Mouse (Mus musculus) midbrain, embryonic 12.5 days (tissue): Measurements from ENCODE around the gene Lhfp. TPM values are rescaled to one million over a fixed set of nuclear protein-coding genes. Genes with fewer than 3 reads are reported as not detected.
"Not testable (repeated sequence)": the region's sequence is repeated elsewhere in the genome, so short reads cannot be mapped to it uniquely, and the experiment has no call there.

Experiments used
- ATAC-seq: fragments of 200-750 bp; cut with Nextera tagmentation; 2 replicates; pipeline ENCODE4 v1.8.0; 2017; ENCODE audit warnings: low read depth, moderate TSS enrichment, moderate library complexity; ENCODE audit not compliant: low FRiP score
- H3K27ac ChIP-seq: fragments of 300-500 bp; sonication (generic); replicated peaks from 2 replicates; pipeline ENCODE4 v1.5.1; 2016; ENCODE audit warnings: mild to moderate bottlenecking
- H3K27me3 ChIP-seq: fragments of 300-500 bp; sonication (generic); 2 replicates; pipeline ENCODE4 v1.6.1; 2016; ENCODE audit warnings: mild to moderate bottlenecking
- H3K36me3 ChIP-seq: fragments of 300-500 bp; sonication (generic); 2 replicates; pipeline ENCODE4 v1.6.1; 2016
- H3K4me1 ChIP-seq: fragments of 300-500 bp; sonication (generic); 2 replicates; pipeline ENCODE4 v1.6.1; 2016
- H3K4me2 ChIP-seq: fragments of 300-500 bp; sonication (generic); replicated peaks from 2 replicates; pipeline ENCODE4 v1.6.1; 2016; ENCODE audit warnings: mild to moderate bottlenecking, moderate library complexity
- H3K4me3 ChIP-seq: fragments of 300-500 bp; sonication (generic); 2 replicates; pipeline ENCODE4 v1.5.1; 2016; ENCODE audit warnings: mild to moderate bottlenecking
- H3K9ac ChIP-seq: fragments of 300-500 bp; sonication (generic); replicated peaks from 2 replicates; pipeline ENCODE4 v1.6.1; 2016; ENCODE audit warnings: mild to moderate bottlenecking, moderate library complexity
- H3K9me3 ChIP-seq: fragments of 300-500 bp; sonication (generic); 2 replicates; pipeline ENCODE4 v1.6.1; 2016; ENCODE audit warnings: mild to moderate bottlenecking
- WGBS: fragments of 180-500 bp; shearing (Covaris S2); methylation state at CpG from one replicate; pipeline ENCODE4 v1.1.7; 2016; 5-methylcytosine and 5-hydroxymethylcytosine counted together
- polyA plus RNA-seq: library from polyadenylated mRNA; unstranded; fragments of >200 nt; fragmentation: Nextera tagmentation; extraction: Ambion mirVana; gene quantifications from 2 replicates; pipeline ENCODE4 v1.2.1, GENCODE M21; 2016

Gene Lhfp
- polyA plus RNA-seq, 1 experiment from 2014 or later, result 49.4 TPM

GRCm38 (mm10) chr3:53253223-53253832, 212.0 kb downstream of the Lhfp start:
- ATAC-seq, result no peak
- Histone ChIP-seq H3K27me3 (no peaks in the 10 kb centered on the region), H3K4me1 (peaks cover 11% of the 10 kb centered on the region), H3K9ac (no peak overlapping the region), H3K27ac (no peak overlapping the region), H3K36me3 (no peaks in the 10 kb centered on the region), H3K4me2 (no peak overlapping the region), H3K4me3 (no peak overlapping the region), H3K9me3 (no peaks in the 10 kb centered on the region)
- 87% methylated on average over 5 of the region's 5 CpGs for WGBS

- Histone ChIP-seq H3K36me3 (no peaks in the 10 kb centered on the region), H3K27ac (no peak overlapping the region), H3K4me3 (no peak overlapping the region), H3K27me3 (no peaks in the 10 kb centered on the region), H3K9me3 (no peaks in the 10 kb centered on the region), H3K4me1 (no peaks in the 10 kb centered on the region), H3K9ac (no peak overlapping the region), H3K4me2 (no peak overlapping the region)
- WGBS, result 56% methylated on average over 7 of the region's 7 CpGs
- no peak for ATAC-seq
Observed at GRCm38 (mm10) chr3:53258657-53259158, 217.4 kb downstream of the Lhfp start.

DNA sequence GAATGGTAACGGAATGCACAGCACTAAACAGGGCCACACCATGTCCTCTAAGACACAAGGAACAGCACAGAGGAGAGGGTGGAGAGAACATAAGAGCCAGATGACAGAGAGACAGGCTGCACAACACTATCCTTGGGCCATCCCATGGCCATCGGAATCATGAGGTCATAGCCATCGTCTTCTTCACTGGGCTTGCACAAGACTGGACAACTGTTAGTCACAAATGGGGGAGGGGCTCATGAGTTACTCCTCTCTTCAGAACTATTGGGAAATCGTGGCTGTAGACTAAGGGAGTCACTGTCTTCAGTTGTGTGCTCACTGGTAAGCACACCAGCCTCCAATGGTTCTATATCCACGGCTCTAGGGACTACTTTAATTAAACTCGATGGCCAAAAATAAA, 224.8 kb downstream of the Lhfp start:
- Histone ChIP-seq H3K27me3 (no peaks in the 10 kb centered on the region), H3K4me2 (no peak overlapping the region), H3K4me1 (peaks cover 6% of the 10 kb centered on the region; the same call in 1 of the 2 replicates), H3K36me3 (no peaks in the 10 kb centered on the region), H3K9ac (no peak overlapping the region), H3K9me3 (no peaks in the 10 kb centered on the region), H3K27ac (no peak overlapping the region), H3K4me3 (no peak overlapping the region)
- 92% methylated on average over 6 of the region's 6 CpGs for WGBS
- ATAC-seq, result no peak

DNA sequence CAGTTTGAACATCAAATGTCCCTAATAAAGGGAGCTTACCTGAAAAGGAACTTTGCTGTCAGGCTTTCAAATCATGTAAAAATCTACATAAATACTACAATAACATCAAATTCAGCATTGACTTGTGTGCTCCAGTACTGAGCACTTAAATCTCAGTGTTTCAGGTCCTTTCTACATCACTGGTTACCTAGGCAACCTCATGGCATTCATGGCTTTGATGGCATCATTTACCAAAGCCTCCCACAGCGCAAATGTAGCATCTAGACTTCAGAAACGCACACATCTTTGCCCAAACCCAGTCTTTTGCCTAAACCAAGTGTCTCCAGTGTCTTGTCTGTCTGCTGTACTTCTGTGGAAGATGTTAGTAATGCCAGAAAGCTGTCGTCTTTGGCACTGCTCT, 225.7 kb downstream of the Lhfp start:
- WGBS, result 40% methylated on average over 3 of the region's 3 CpGs
- Histone ChIP-seq H3K4me1 (peaks cover 6% of the 10 kb centered on the region; the same call in 1 of the 2 replicates), H3K4me2 (no peak overlapping the region), H3K4me3 (no peak overlapping the region), H3K36me3 (no peaks in the 10 kb centered on the region), H3K9me3 (no peaks in the 10 kb centered on the region), H3K27me3 (no peaks in the 10 kb centered on the region), H3K9ac (no peak overlapping the region), H3K27ac (no peak overlapping the region)
- ATAC-seq, result no peak

- no peak overlapping the region for H3K9ac ChIP-seq
- H3K36me3 ChIP-seq, result no peaks in the 10 kb centered on the region
- H3K4me3 ChIP-seq, result no peak overlapping the region
- no peak overlapping the region for H3K4me2 ChIP-seq
- WGBS, result 90% methylated on average over 3 of the region's 3 CpGs
- no peak overlapping the region for H3K27ac ChIP-seq
- no peaks in the 10 kb centered on the region for H3K9me3 ChIP-seq
- ATAC-seq, result no peak
- H3K4me1 ChIP-seq, result no peaks in the 10 kb centered on the region
- H3K27me3 ChIP-seq, result no peaks in the 10 kb centered on the region
Observed at GRCm38 (mm10) chr3:53273220-53273619, 231.9 kb downstream of the Lhfp start.

GRCm38 (mm10) chr3:53277993-53278392, 236.7 kb downstream of the Lhfp start:
- no peak overlapping the region for H3K9ac ChIP-seq
- H3K27ac ChIP-seq, result no peak overlapping the region
- H3K4me1 ChIP-seq, result no peaks in the 10 kb centered on the region
- H3K4me3 ChIP-seq, result no peak overlapping the region
- no peak overlapping the region for H3K4me2 ChIP-seq
- no peak for ATAC-seq
- WGBS, result 88% methylated on average over 2 of the region's 2 CpGs
- H3K9me3 ChIP-seq, result no peaks in the 10 kb centered on the region
- H3K36me3 ChIP-seq, result no peaks in the 10 kb centered on the region
- H3K27me3 ChIP-seq, result no peaks in the 10 kb centered on the region

DNA sequence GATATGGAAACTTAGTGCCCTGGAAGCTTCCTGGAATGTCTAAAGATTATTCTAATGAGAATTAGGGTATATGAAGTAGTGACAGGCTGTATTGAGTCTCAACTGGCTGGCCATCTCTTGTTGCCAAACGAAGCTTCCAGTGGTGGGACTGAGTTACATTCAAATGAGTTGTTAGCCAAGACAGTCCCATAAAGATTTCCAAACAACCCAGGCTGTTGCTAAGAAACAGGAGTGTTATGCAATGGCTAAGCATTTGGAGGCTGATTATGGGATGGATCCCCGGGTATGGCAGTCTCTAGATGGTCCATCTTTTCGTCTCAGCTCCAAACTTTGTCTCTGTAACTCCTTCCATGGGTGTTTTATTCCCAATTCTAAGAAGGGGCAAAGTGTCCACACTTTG, 240.7 kb downstream of the Lhfp start:
- not testable (repeated sequence) for H3K9ac ChIP-seq, H3K9me3 ChIP-seq, H3K4me1 ChIP-seq, ATAC-seq, H3K27me3 ChIP-seq, H3K4me3 ChIP-seq, H3K36me3 ChIP-seq, H3K27ac ChIP-seq, H3K4me2 ChIP-seq
- 66% methylated on average over 3 of the region's 3 CpGs for WGBS

DNA sequence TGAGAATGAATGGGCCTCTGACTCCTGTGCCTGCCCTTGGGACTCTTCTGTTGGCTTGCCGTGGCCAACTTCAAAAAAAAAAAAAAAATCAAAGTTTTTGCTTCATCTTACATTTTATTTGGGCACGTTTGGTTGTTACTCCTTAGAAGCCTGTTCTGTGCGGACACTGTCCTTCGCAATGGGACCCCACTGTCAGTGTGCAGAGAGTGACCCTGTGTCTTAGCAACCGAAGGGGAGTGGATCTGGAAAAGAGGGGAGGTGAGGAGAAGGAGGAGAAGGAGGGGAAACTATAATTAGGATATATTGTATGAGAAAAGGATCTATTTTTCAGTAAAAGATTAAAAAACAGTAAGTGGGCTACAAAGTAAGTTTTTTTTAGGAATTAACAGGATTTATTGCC, 242.7 kb downstream of the Lhfp start:
- no peak for ATAC-seq
- no peaks in the 10 kb centered on the region for H3K4me1 ChIP-seq
- H3K4me2 ChIP-seq, result no peak overlapping the region
- WGBS, result 92% methylated on average over 5 of the region's 5 CpGs
- H3K27ac ChIP-seq, result no peak overlapping the region
- H3K36me3 ChIP-seq, result no peaks in the 10 kb centered on the region
- no peak overlapping the region for H3K4me3 ChIP-seq
- no peaks in the 10 kb centered on the region for H3K27me3 ChIP-seq
- no peak overlapping the region for H3K9ac ChIP-seq
- H3K9me3 ChIP-seq, result no peaks in the 10 kb centered on the region

DNA sequence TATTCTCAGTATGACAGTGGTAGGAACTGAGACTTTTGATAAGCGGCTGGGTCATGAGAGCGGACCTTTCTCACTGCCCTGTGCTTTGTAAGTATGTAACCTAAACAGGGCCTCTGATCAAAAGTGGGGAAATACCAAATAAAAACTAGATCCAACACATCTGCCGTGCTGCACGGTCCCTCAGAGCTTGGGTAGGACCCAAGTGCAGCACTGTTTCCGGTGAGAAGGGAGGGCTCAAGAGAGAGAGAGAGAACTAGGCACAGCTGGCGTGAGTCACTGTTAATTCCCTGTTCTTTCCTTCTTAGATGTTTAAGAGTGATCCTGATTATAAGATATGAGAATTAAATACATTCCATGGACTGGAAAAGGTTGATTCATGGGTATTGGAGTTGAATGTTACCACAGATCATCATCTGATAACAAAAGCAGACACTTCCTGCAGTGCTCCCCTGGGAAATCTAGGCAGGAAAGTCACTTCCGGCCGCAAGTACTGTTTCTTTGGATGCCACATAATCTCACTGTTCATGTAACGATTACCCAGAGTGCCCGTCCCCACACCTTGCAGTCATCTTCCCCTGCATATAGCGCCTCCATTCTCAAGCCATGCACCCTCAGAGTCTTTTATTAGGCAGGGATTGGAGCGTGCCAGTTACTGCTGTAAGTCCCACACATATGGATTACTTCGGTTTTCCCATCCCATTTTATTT, 243.3 kb downstream of the Lhfp start:
- H3K27ac ChIP-seq, result no peak overlapping the region
- H3K4me1 ChIP-seq, result no peaks in the 10 kb centered on the region
- H3K27me3 ChIP-seq, result no peaks in the 10 kb centered on the region
- no peaks in the 10 kb centered on the region for H3K36me3 ChIP-seq
- no peak overlapping the region for H3K4me2 ChIP-seq
- no peak for ATAC-seq
- no peak overlapping the region for H3K4me3 ChIP-seq
- 91% methylated on average over 13 of the region's 13 CpGs for WGBS
- no peak overlapping the region for H3K9ac ChIP-seq
- H3K9me3 ChIP-seq, result no peaks in the 10 kb centered on the region

GRCm38 (mm10) chr3:53288662-53289061, 247.3 kb downstream of the Lhfp start:
- no peak for ATAC-seq
- Histone ChIP-seq H3K9me3 (no peaks in the 10 kb centered on the region), H3K36me3 (no peaks in the 10 kb centered on the region), H3K9ac (no peak overlapping the region), H3K27me3 (no peaks in the 10 kb centered on the region), H3K4me1 (no peaks in the 10 kb centered on the region), H3K27ac (no peak overlapping the region), H3K4me3 (no peak overlapping the region), H3K4me2 (no peak overlapping the region)
- 64% methylated on average over 9 of the region's 9 CpGs for WGBS

- 87% methylated on average over 14 of the region's 14 CpGs for WGBS
- Histone ChIP-seq H3K36me3 (no peaks in the 10 kb centered on the region), H3K9me3 (no peaks in the 10 kb centered on the region), H3K4me3 (no peak overlapping the region), H3K9ac (no peak overlapping the region), H3K4me2 (no peak overlapping the region), H3K4me1 (no peaks in the 10 kb centered on the region), H3K27ac (no peak overlapping the region), H3K27me3 (no peaks in the 10 kb centered on the region)
- no peak for ATAC-seq
Observed at GRCm38 (mm10) chr3:53289589-53290219, 248.4 kb downstream of the Lhfp start.

GRCm38 (mm10) chr3:53291185-53291584, 249.9 kb downstream of the Lhfp start:
- 97% methylated on average over 3 of the region's 3 CpGs for WGBS
- Histone ChIP-seq H3K36me3 (no peaks in the 10 kb centered on the region), H3K27ac (no peak overlapping the region), H3K27me3 (no peaks in the 10 kb centered on the region), H3K9ac (no peak overlapping the region), H3K4me2 (no peak overlapping the region), H3K4me3 (no peak overlapping the region), H3K9me3 (no peaks in the 10 kb centered on the region), H3K4me1 (no peaks in the 10 kb centered on the region)
- ATAC-seq, result no peak
